Mouse (Mus musculus) intestine, postnatal 0 days (tissue): ENCODE results near the gene Rhbdf2. TPM values are rescaled to one million over a fixed set of nuclear protein-coding genes. Genes with fewer than 3 reads are reported as not detected.
A peak's percentile ranks its signal among the peaks of the same experiment; 100 is the strongest.

Experiments
- ATAC-seq: fragments of 200-750 bp; cut with Nextera tagmentation; 2 replicates; pipeline ENCODE4 v1.8.0; 2017; ENCODE audit warnings: mild to moderate bottlenecking, moderate TSS enrichment, moderate library complexity
- H3K27ac ChIP-seq: fragments of 300-500 bp; sonication (generic); 2 replicates; pipeline ENCODE4 v1.5.1; 2014; ENCODE audit warnings: mild to moderate bottlenecking, low read depth, low read length, moderate library complexity
- H3K27me3 ChIP-seq: fragments of 300-500 bp; sonication (generic); replicated peaks from 2 replicates; pipeline ENCODE4 v1.6.1; 2014; ENCODE audit warnings: low read length, mixed read lengths; ENCODE audit not compliant: control insufficient read depth, insufficient read depth
- H3K36me3 ChIP-seq: fragments of 300-500 bp; sonication (generic); 2 replicates; pipeline ENCODE4 v1.6.1; 2014; ENCODE audit warnings: mild to moderate bottlenecking, moderate library complexity; ENCODE audit not compliant: control insufficient read depth, insufficient read depth
- H3K4me1 ChIP-seq: fragments of 300-500 bp; sonication (generic); replicated peaks from 2 replicates; pipeline ENCODE4 v1.6.1; 2014; ENCODE audit warnings: antibody characterized with exemption, low read length, mixed read lengths; ENCODE audit not compliant: control insufficient read depth, insufficient read depth
- H3K4me2 ChIP-seq: fragments of 300-500 bp; sonication (generic); replicated peaks from 2 replicates; pipeline ENCODE4 v1.6.1; 2014; ENCODE audit warnings: low read depth, mild to moderate bottlenecking, moderate library complexity
- H3K4me3 ChIP-seq: fragments of 300-500 bp; sonication (generic); 2 replicates; pipeline ENCODE4 v1.5.1; 2014; ENCODE audit warnings: low read depth, low read length
- H3K9ac ChIP-seq: fragments of 300-500 bp; sonication (generic); 2 replicates; pipeline ENCODE4 v1.6.1; 2014; ENCODE audit warnings: mild to moderate bottlenecking, low read depth, low read length
- H3K9me3 ChIP-seq: fragments of 300-500 bp; sonication (generic); 2 replicates; pipeline ENCODE4 v1.6.1; 2016; ENCODE audit warnings: mixed run types; ENCODE audit not compliant: control insufficient read depth
- CTCF ChIP-seq: sonication (generic); IDR thresholded peaks from 2 replicates; pipeline ENCODE4 v1.5.1; 2016; ENCODE audit warnings: low read depth, mild to moderate bottlenecking, control low read depth, antibody characterized with exemption, moderate library complexity
- WGBS: fragments of 180-500 bp; shearing (Covaris S2); extraction: QIAGEN DNeasy Blood & Tissue Kit; methylation state at CpG from one replicate; pipeline ENCODE4 v1.1.7; 2014; 5-methylcytosine and 5-hydroxymethylcytosine counted together
- polyA plus RNA-seq: library from polyadenylated mRNA; unstranded; fragments of >200 nt; fragmentation: Nextera tagmentation; extraction: Ambion mirVana; gene quantifications from 2 replicates; pipeline ENCODE4 v1.2.1, GENCODE M21; 2015

The Rhbdf2 gene
- polyA plus RNA-seq, 1 experiment from 2014 or later: 7.6 TPM

DNA sequence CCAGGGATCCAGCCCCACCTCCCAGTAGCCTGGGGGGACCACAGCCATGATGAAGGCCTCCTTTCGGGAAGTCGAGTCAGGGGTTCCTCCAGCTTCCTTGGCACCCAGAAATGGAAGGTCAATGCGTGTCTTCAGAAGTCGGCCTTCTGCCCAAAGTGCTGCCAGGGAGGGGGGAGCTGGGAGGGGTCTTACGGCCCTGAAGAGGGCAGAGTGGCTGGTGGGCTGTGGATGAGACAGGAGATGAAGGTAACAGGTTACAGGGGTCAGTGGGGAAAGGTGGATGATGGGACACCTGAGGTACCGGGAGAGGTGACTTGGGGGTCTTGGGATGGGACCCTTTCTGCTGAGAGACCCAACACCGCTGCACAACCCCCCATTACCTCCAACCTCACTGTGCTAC, 20.0 kb upstream of the Rhbdf2 start:
- Histone ChIP-seq H3K4me2 (no peak overlapping the region), H3K9me3 (no peaks in the 10 kb centered on the region), H3K4me3 (no peak overlapping the region), H3K27ac (peak overlapping the region; percentile 64; the same call in 1 of the 2 replicates), H3K4me1 (0 out of 2 replicates have a peak, but pooled peaks cover 2% of the 10 kb centered on the region), H3K9ac (no peak overlapping the region), H3K27me3 (peaks cover 3% of the 10 kb centered on the region; the same call in 1 of the 2 replicates), H3K36me3 (no peaks in the 10 kb centered on the region)
- 90% methylated on average over 7 of the region's 7 CpGs for WGBS
- TF ChIP-seq CTCF: no peak
- no peak for ATAC-seq

DNA sequence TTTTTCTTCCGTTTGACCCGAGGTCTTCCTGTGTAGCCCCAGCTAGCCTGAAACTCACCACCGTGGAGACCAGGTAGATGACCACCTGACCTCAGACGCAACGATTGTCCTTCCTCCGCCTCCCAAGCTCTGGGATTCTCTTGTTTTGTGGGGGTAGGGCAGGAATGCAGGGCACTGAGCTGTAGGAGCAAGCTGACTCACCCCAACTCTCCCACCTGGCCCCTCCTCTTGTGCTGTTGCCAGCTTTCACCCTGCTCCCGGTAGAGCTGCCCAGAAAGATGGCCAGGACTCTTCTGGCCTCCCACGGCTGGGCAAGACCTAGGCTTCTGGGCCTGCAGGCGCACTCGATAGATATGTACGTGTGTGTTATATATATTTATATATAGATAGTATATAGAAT, 19.3 kb upstream of the Rhbdf2 start:
- no peak for ATAC-seq
- no peak for TF ChIP-seq CTCF
- Histone ChIP-seq H3K36me3 (no peaks in the 10 kb centered on the region), H3K9ac (no peak overlapping the region), H3K4me2 (no peak overlapping the region), H3K4me3 (no peak overlapping the region), H3K9me3 (no peaks in the 10 kb centered on the region), H3K27me3 (peaks cover 3% of the 10 kb centered on the region; the same call in 1 of the 2 replicates), H3K4me1 (0 out of 2 replicates have a peak, but pooled peaks cover 2% of the 10 kb centered on the region), H3K27ac (no peak overlapping the region)
- 71% methylated on average over 11 of the region's 11 CpGs for WGBS

DNA sequence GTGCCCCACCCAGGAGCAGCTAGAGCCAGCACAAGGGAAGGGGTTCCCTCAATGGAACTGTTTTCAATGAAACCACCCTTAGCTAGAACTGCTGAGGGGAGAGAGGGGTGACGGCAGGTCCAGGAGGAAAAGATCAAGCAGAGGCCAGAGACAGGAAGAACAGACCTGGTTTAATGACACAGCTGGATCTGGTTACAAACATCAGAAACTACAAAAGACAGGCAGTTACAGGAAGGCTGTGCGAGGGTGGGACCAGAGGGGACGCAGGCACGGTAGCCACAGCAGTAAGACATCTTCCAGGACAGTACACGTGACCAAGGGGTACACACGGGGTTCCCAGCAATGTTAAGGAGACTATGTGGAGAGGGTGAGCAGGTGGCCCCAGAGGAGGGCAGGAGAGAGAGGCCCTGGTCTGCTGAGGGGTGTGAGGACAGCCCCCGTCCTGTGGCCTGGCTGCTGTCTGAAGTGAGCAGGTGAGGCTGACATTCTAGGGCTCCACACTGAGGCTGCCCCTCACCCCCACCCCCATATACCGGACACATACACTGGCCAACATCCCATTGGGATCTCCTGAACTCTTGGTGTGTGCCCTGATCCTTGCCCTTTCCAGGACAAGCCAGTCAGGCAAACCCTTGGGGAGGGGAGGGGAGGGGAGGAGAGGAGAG, 18.8 kb upstream of the Rhbdf2 start:
- ATAC-seq: no peak
- 72% methylated on average over 8 of the region's 8 CpGs for WGBS
- H3K27ac ChIP-seq: no peak overlapping the region
- H3K4me2 ChIP-seq: no peak overlapping the region
- no peaks in the 10 kb centered on the region for H3K9me3 ChIP-seq
- no peak overlapping the region for H3K4me3 ChIP-seq
- H3K27me3 ChIP-seq: peaks cover 3% of the 10 kb centered on the region; the same call in 1 of the 2 replicates
- no peak overlapping the region for H3K9ac ChIP-seq
- H3K36me3 ChIP-seq: no peaks in the 10 kb centered on the region
- H3K4me1 ChIP-seq: 0 out of 2 replicates have a peak, but pooled peaks cover 2% of the 10 kb centered on the region
- no peak for TF ChIP-seq CTCF

DNA sequence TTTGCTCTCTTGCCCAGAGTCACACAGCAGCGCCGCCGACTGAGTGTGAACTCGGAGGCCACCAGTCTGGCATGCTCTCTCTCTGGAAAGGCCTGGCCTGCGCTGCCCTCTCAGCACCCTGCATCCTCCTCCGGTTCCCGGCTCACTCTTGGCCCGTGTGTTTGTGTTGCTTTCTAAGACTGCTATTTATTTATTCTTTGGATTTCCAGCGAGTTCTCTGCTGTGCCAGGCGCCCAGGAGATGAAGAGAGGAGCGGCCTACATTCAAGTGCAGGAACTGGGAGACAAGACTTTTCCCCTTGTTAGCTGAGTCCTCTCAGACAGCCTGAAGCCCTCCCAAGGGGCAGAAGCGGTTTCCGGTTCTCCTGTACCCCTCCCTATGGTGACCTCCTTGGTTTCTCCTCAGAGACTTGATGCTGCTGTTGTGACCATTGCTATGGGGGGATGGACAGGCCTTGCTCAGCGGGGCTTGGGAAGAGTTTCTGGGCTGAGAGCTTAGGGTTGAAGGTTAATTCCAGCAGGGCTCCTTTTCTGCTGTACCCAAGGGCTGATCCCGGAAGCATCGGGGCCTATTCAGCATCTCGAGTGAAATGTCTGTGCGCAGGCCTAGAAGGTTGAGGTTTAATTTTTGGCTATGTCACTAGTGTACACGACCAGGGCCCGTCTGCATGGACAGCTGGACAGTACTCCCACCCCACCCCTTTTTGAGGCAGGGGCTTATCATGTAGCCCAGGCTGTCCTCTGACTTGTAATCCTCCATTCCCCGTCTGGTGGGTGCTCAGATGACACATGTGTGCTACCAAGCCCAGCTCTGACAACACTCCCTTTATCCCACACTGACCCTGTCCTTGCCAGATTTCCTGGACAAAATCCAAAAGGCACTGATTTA, 17.6 kb upstream of the Rhbdf2 start:
- H3K4me3 ChIP-seq: no peak overlapping the region
- TF ChIP-seq CTCF: no peak
- ATAC-seq: no peak
- H3K27me3 ChIP-seq: peaks cover 3% of the 10 kb centered on the region; the same call in 1 of the 2 replicates
- H3K27ac ChIP-seq: no peak overlapping the region
- no peak overlapping the region for H3K4me2 ChIP-seq
- 0 out of 2 replicates have a peak, but pooled peaks cover 2% of the 10 kb centered on the region for H3K4me1 ChIP-seq
- no peak overlapping the region for H3K9ac ChIP-seq
- 60% methylated on average over 21 of the region's 21 CpGs for WGBS
- no peaks in the 10 kb centered on the region for H3K9me3 ChIP-seq
- H3K36me3 ChIP-seq: no peaks in the 10 kb centered on the region

DNA sequence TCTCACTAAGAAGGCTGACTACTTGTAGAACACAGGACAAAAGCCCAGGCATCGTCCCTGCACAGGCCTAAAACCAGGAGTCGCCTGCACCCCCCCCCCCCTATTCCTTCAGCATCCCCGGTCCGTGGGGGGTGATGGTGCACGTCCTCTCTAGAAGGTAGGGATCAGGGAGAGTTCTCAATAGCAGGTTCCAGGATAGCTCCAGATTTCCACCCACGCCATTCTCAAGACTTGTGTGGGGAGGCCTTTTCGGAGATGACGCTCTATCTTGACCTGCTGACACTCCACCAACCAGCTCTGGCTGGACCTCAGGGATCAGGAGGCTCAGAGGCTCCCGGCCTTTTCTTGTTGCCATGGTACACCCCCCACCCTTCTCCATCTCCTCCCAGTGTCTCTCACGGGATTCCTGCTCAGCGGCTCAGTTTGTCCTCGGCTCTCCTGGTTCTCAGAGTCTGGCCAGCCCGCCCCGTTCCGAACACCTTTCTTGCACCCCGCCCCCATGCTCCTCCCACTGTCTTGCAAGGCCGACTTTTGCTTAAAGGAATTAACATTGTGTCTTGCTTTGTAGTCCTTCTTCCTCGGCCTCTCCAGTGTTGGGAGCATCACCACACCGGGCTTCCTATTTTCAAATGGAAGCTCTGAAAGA, 16.9 kb upstream of the Rhbdf2 start:
- Histone ChIP-seq H3K27me3 (peaks cover 3% of the 10 kb centered on the region; the same call in 1 of the 2 replicates), H3K4me1 (0 out of 2 replicates have a peak, but pooled peaks cover 2% of the 10 kb centered on the region), H3K36me3 (no peaks in the 10 kb centered on the region), H3K9ac (no peak overlapping the region), H3K27ac (no peak overlapping the region), H3K4me2 (0 out of 2 replicates have a peak overlapping the region, but pooled peaks have one; percentile 17), H3K9me3 (no peaks in the 10 kb centered on the region), H3K4me3 (no peak overlapping the region)
- 23% methylated on average over 19 of the region's 19 CpGs for WGBS
- ATAC-seq: 0 out of 2 replicates have a peak, but pooled peaks have one; percentile 2
- TF ChIP-seq CTCF: no peak
